Mouse (Mus musculus) heart, adult 2 months (tissue): ENCODE data around the gene Thap11. TPM values are rescaled to one million over a fixed set of nuclear protein-coding genes. Genes with fewer than 3 reads are reported as not detected.

Experiments used
- DNase-seq, 2 experiments: peaks; one replicate each; pipeline ENCODE4 v3.0.0; 2021
- H3K27ac ChIP-seq: fragments of 200-600 bp; 2 replicates; pipeline ENCODE4 v1.8.1; 2022
- H3K27me3 ChIP-seq: fragments of 200-500 bp; 2 replicates; pipeline ENCODE4 v1.6.1; 2012; ENCODE audit warnings: mild to moderate bottlenecking, low read length, inconsistent platforms, mixed read lengths; ENCODE audit not compliant: control insufficient read depth, insufficient read depth
- H3K36me3 ChIP-seq: fragments of 200-500 bp; 2 replicates; pipeline ENCODE4 v1.6.1; 2012; ENCODE audit warnings: low read length, inconsistent platforms; ENCODE audit not compliant: control insufficient read depth, insufficient read depth
- H3K4me1 ChIP-seq: fragments of 200-500 bp; 2 replicates; pipeline ENCODE4 v1.6.1; 2011; ENCODE audit warnings: low read length; ENCODE audit not compliant: control insufficient read depth, insufficient read depth
- H3K4me3 ChIP-seq: fragments of 200-600 bp; 2 replicates; pipeline ENCODE4 v1.8.1; 2022
- H3K79me2 ChIP-seq: fragments of 200-500 bp; replicated peaks from 2 replicates; pipeline ENCODE4 v1.6.1; 2012; ENCODE audit warnings: mild to moderate bottlenecking, inconsistent platforms, low read length, moderate library complexity, mixed read lengths; ENCODE audit not compliant: control insufficient read depth, insufficient read depth
- H3K9ac ChIP-seq: fragments of 200-500 bp; 2 replicates; pipeline ENCODE4 v1.6.1; 2012; ENCODE audit warnings: low read depth, mild to moderate bottlenecking, control low read depth, inconsistent platforms, low read length, mixed read lengths
- CTCF ChIP-seq: fragments of 200-600 bp; IDR thresholded peaks from 2 replicates; pipeline ENCODE4 v1.8.1; 2022; ENCODE audit warnings: antibody characterized with exemption, mild to moderate bottlenecking, moderate library complexity
- EP300 ChIP-seq: fragments of 200-500 bp; IDR thresholded peaks from 2 replicates; pipeline ENCODE4 v1.6.1; 2011; ENCODE audit warnings: low read depth, low read length, control low read depth; ENCODE audit not compliant: insufficient read depth
- POLR2A ChIP-seq: fragments of 200-500 bp; IDR thresholded peaks from 2 replicates; pipeline ENCODE4 v1.6.1; 2011; ENCODE audit warnings: mild to moderate bottlenecking, low read depth, low read length, control low read depth; ENCODE audit not compliant: insufficient read depth
- WGBS: fragments of 180-500 bp; shearing (Covaris S2); methylation state at CpG from one replicate; pipeline ENCODE4 v1.1.7; 2018; 5-methylcytosine and 5-hydroxymethylcytosine counted together
- intact Hi-C: fragments of 180-260 bp; cut with DNase I; formaldehyde crosslinking; loops from one replicate; pipeline ENCODE4 v1.15.1; 2025
- polyA plus RNA-seq: library from polyadenylated mRNA; depleted of rRNA; stranded (reverse); fragments of >200 nt; gene quantifications from 2 replicates; pipeline ENCODE4 v1.2.3, GENCODE M21; 2012
- total RNA-seq, 2 experiments: library from RNA; stranded (reverse); gene quantifications; 2 replicates each; pipeline ENCODE4 v1.2.3; 2021

The Thap11 gene
- total and polyA plus RNA-seq, 3 experiments: 26.8 to 33.0 (median 30.1) TPM

- Histone ChIP-seq H3K4me1 (peaks cover 9% of the 10 kb centered on the region), H3K4me3 (peak overlapping the region; percentile 78), H3K27me3 (no peaks in the 10 kb centered on the region), H3K27ac (peak overlapping the region; percentile 83), H3K36me3 (peaks cover 7% of the 10 kb centered on the region), H3K79me2 (0 out of 2 replicates have a peak, but pooled peaks cover 1% of the 10 kb centered on the region), H3K9ac (peak overlapping the region; percentile 79)
- DNase-seq: no peak
- 10% methylated on average over 15 of the region's 15 CpGs for whole genome bisulfite sequencing
- TF ChIP-seq POLR2A: no peak
- intact Hi-C loops: no loop called here
Measured at GRCm38 (mm10) chr8:105856168-105856835, 1.4 kb downstream of the Thap11 start.

DNA sequence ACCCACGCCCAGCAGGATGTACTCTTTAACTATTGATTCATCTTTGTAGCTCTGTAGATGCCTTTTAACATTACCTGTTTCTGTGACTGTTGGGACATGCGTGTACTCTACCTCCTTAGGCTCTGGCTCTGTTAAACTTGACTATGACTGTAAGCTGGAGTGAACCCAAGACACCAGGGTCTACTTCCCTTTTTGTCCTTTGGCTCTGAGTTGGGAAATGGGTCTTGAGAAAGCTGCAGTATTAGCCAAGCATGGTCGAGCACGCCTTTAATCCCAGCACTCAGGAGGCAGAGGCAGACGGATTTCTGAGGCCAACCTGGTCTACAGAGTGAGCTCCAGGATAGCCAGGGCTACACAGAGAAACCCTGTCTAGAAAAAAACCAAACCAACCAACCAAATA, 3.6 kb downstream of the Thap11 start:
- no peak for DNase-seq
- Histone ChIP-seq H3K4me3 (no peak overlapping the region), H3K9ac (no peak overlapping the region), H3K4me1 (peaks cover 11% of the 10 kb centered on the region), H3K27ac (no peak overlapping the region), H3K27me3 (no peaks in the 10 kb centered on the region), H3K79me2 (0 out of 2 replicates have a peak, but pooled peaks cover 1% of the 10 kb centered on the region), H3K36me3 (peaks cover 7% of the 10 kb centered on the region)
- 80% methylated on average over 5 of the region's 5 CpGs for WGBS
- intact Hi-C loops: no loop called here
- no peak for TF ChIP-seq CTCF
- no peak for TF ChIP-seq EP300
- TF ChIP-seq POLR2A: no peak

GRCm38 (mm10) chr8:105859314-105859713, 4.4 kb downstream of the Thap11 start:
- Histone ChIP-seq H3K36me3 (peaks cover 7% of the 10 kb centered on the region), H3K27me3 (no peaks in the 10 kb centered on the region), H3K27ac (peak overlapping the region; percentile 97), H3K79me2 (0 out of 2 replicates have a peak, but pooled peaks cover 1% of the 10 kb centered on the region), H3K4me1 (peaks cover 10% of the 10 kb centered on the region), H3K9ac (no peak overlapping the region), H3K4me3 (no peak overlapping the region)
- intact Hi-C loops: no loop called here
- 61% methylated on average over 5 of the region's 5 CpGs for WGBS
- no peak for DNase-seq
- no peak for TF ChIP-seq EP300
- TF ChIP-seq CTCF: no peak
- TF ChIP-seq POLR2A: no peak

GRCm38 (mm10) chr8:105860143-105860981, 5.4 kb downstream of the Thap11 start, which contains the start of gene Nutf2:
Gene Nutf2, plus strand, starts transcription at chr8:105860580.
- H3K79me2 ChIP-seq: 0 out of 2 replicates have a peak, but pooled peaks cover 1% of the 10 kb centered on the region
- intact Hi-C loops: loop anchor here (2.0 kb wide), 2 partner anchors 20 to 38 kb away; partner anchors contain the start of gene Edc4
- TF ChIP-seq EP300 (peak; percentile 71; the same call in 1 of the 2 replicates), POLR2A (peak; percentile 66), CTCF (no peak)
- H3K4me1 ChIP-seq: peaks cover 9% of the 10 kb centered on the region
- peak within 1 kb of the TSS; percentile 92 for H3K4me3 ChIP-seq
- peak within 1 kb of the TSS; percentile 78 for H3K9ac ChIP-seq
- WGBS: under 1% methylated on average over 59 of the region's 59 CpGs
- peak; percentile 92 to 98 for DNase-seq
- peak within 1 kb of the TSS; percentile 97 for H3K27ac ChIP-seq
- H3K27me3 ChIP-seq: no peaks in the 10 kb centered on the region
- peaks cover 7% of the 10 kb centered on the region for H3K36me3 ChIP-seq

DNA sequence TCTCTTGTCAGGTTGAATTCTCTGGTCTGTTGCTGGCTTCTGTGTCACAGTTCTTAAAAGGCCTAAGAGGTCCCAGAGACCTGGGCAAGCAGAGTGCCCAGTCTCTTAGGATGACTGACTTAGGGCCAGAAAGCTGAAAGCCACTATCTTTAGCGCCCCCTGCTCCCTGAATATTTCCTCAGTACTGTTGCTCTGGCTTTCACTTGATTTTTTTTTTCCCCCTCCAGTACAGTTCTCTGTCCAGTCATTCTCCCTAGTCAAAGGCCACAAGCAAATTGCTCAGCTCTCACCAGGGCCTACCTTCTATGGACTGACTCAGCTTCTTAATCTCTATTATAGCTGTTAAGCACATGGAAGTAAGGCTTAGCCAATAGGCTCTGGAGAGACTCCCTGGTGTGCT, 7.0 kb downstream of the Thap11 start:
- peaks cover 1% of the 10 kb centered on the region for H3K36me3 ChIP-seq
- no peak for TF ChIP-seq EP300
- TF ChIP-seq CTCF: peak; percentile 30
- WGBS: 11% methylated on average over 1 of the region's 1 CpGs
- no peak overlapping the region for H3K4me3 ChIP-seq
- intact Hi-C loops: loop anchor here (2.0 kb wide), 2 partner anchors 19 to 37 kb away; partner anchors contain the start of gene Edc4
- H3K27ac ChIP-seq: no peak overlapping the region; the same call in 1 of the 2 replicates
- H3K79me2 ChIP-seq: 0 out of 2 replicates have a peak, but pooled peaks cover 1% of the 10 kb centered on the region
- H3K4me1 ChIP-seq: peaks cover 3% of the 10 kb centered on the region
- H3K27me3 ChIP-seq: no peaks in the 10 kb centered on the region
- no peak overlapping the region for H3K9ac ChIP-seq
- no peak for DNase-seq
